Mouse (Mus musculus) inflammation-experienced regulatory T-cells (primary cell): Measurements from ENCODE around the gene Olfr870. TPM values are rescaled to one million over a fixed set of nuclear protein-coding genes. Genes with fewer than 3 reads are reported as not detected.

Experiments used
- polyA plus RNA-seq, 2 experiments: library from polyadenylated mRNA; unstranded; fragments of 100-300 nt; shearing (Covaris generic); gene quantifications; one replicate each; pipeline ENCODE4 v1.2.1; 2017

The Olfr870 gene
- polyA plus RNA-seq, result under 1 TPM; 0.04 to 0.09 TPM

DNA sequence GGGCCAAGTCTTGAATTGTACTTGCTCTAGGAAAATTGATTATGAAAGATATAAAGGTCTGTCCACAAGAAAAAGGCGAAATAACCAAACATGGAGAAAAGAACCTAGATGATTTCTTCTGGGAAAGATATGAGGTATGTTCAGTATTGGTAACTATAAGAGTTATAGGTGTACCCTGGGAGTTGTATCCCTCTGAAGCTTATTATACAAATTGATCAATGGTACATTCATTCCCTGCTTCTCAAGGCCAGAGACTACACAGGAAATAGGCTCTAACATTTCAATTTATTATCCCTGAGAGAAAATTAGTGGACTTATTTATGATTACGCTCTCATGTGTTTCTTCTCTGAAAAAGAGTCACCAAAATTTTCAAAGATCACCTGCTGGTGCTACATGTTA lies at the start of gene Olfr870:
Olfr870 (minus strand) TSS at position 101 of the 400 bp plus-strand sequence.

DNA sequence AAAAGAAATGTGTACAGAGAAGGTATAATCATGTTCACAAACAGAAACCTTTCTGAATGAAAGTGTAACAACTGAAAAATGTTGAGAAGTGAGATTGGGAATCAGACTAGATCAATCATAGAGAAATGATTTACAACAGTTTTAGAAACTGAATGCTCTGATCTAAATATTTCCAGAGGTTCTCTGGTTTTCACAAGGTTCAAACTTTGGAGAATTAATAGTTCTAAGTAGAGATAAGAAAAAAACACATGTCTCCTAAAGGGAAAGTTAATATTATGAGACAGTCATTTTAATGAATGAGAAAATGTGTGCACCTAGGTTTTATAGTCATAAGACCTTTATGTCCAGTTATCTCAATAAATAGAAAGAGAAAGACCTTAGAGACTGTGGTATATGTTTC lies 38.0 kb upstream of the Olfr870 start, which contains the start of gene Olfr871:
Olfr871 (plus strand) TSS at position 301 of the 400 bp plus-strand sequence.

DNA sequence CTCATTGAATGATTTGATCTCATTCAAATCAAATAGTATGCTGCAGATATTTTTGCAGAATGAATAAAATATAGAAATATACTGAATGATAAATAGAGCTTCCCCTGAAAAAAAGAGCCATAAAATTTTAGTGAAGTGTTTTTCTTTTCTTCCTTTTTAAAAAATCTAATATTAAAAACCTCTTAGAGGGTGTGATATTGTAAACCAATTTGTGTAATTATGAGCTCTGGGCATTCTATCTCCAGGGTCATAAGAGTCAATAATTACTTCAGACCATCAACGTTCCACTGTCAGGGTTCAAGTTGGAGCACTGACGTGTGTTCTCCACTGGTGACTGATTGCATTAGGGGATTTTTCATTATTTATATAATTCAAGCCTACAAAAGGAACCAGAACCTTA lies 45.1 kb downstream of the Olfr870 start, which contains the start of gene Olfr869:
Olfr869 (plus strand) TSS at position 301 of the 400 bp plus-strand sequence.

Other genes starting within 250 kb of the Olfr870 start
- gene Olfr866, start 146.0 kb downstream of the Olfr870 start, polyA plus RNA-seq, result not detected
- gene Olfr867, start 116.5 kb downstream of the Olfr870 start, polyA plus RNA-seq, result under 1 TPM in 1 of 2 experiments, not detected in 1; 0.11 TPM
- gene Olfr868, start 75.4 kb downstream of the Olfr870 start, polyA plus RNA-seq, result under 1 TPM in 1 of 2 experiments, not detected in 1; 0.69 TPM
- gene Olfr869, start 45.0 kb downstream of the Olfr870 start, polyA plus RNA-seq, result under 1 TPM in 1 of 2 experiments, not detected in 1; 0.17 TPM
- not detected for gene Olfr871, start 38.1 kb upstream of the Olfr870 start, polyA plus RNA-seq
- 1 to 10 TPM in 1 of 2 experiments, not detected in 1; 1.1 TPM for gene Olfr872, start 63.1 kb upstream of the Olfr870 start, polyA plus RNA-seq
- 1 to 10 TPM in 1 of 2 experiments, under 1 TPM in 1; 0.40 to 6.5 TPM for gene Olfr39, start 108.3 kb upstream of the Olfr870 start, polyA plus RNA-seq
- gene Olfr873, start 124.5 kb upstream of the Olfr870 start, polyA plus RNA-seq, result not detected
- 1 to 10 TPM in 1 of 2 experiments, under 1 TPM in 1; 0.11 to 1.5 TPM for gene Olfr18, start 162.0 kb upstream of the Olfr870 start, polyA plus RNA-seq
- gene Zfp560, start 211.1 kb upstream of the Olfr870 start, polyA plus RNA-seq, result 10 to 100 TPM; 37.0 to 41.6 TPM